Mouse (Mus musculus) C2C12 (cell line): ENCODE measurements around the gene Tgfbr2. TPM values are rescaled to one million over a fixed set of nuclear protein-coding genes. Genes with fewer than 3 reads are reported as not detected.

Experiments used
- H3K27me3 ChIP-seq: one replicate; pipeline ENCODE4 v1.6.1; 2011; ENCODE audit not compliant: control insufficient read depth, insufficient read depth, insufficient read length
- H3K36me3 ChIP-seq: one replicate; pipeline ENCODE4 v1.6.1; 2011; ENCODE audit not compliant: control insufficient read depth, insufficient read depth
- H3K4me3 ChIP-seq: one replicate; pipeline ENCODE4 v1.5.1; 2011; ENCODE audit warnings: mild to moderate bottlenecking, control low read depth; ENCODE audit not compliant: poor library complexity, insufficient read depth, severe bottlenecking
- H3K79me2 ChIP-seq: one replicate; pipeline ENCODE4 v1.6.1; 2011; ENCODE audit not compliant: control insufficient read depth, insufficient read depth
- H3K79me3 ChIP-seq: one replicate; pipeline ENCODE4 v1.6.1; 2011; ENCODE audit warnings: low read depth, control low read depth
- H3ac ChIP-seq: one replicate; pipeline ENCODE3; 2011; ENCODE audit warnings: low read depth; ENCODE audit not compliant: control insufficient read depth, insufficient read length
- CEBPB ChIP-seq: IDR thresholded peaks from one replicate; pipeline ENCODE4 v1.6.1; 2011; ENCODE audit warnings: low read depth, mild to moderate bottlenecking, control low read depth, moderate library complexity
- CTCF ChIP-seq: IDR thresholded peaks from one replicate; pipeline ENCODE4 v1.5.1; 2011; ENCODE audit not compliant: control insufficient read depth, insufficient read depth, insufficient read length
- FOSL1 ChIP-seq: IDR thresholded peaks from one replicate; pipeline ENCODE4 v1.8.0; 2011; ENCODE audit warnings: mild to moderate bottlenecking, low read length; ENCODE audit not compliant: poor library complexity, insufficient read depth, severe bottlenecking
- MAX ChIP-seq: IDR thresholded peaks from one replicate; pipeline ENCODE4 v1.6.1; 2011; ENCODE audit warnings: mild to moderate bottlenecking, control low read depth
- MYOD1 ChIP-seq: IDR thresholded peaks from one replicate; pipeline ENCODE4 v1.6.1; 2011; ENCODE audit warnings: low read depth; ENCODE audit not compliant: control insufficient read depth, insufficient read length
- MYOG ChIP-seq: IDR thresholded peaks from one replicate; pipeline ENCODE4 v1.6.1; 2011; ENCODE audit not compliant: control insufficient read depth, insufficient read length; ENCODE audit errors: extremely low read depth
- USF1 ChIP-seq: IDR thresholded peaks from one replicate; pipeline ENCODE4 v1.6.1; 2011; ENCODE audit warnings: low read depth, mild to moderate bottlenecking, control low read depth, moderate library complexity
- polyA plus RNA-seq: library from polyadenylated mRNA; unstranded; fragments of >200 nt; fragmentation: generic; extraction: Trizol; gene quantifications from one replicate; pipeline ENCODE4 v1.2.1, GENCODE M21; 2012; ENCODE audit warnings: missing spikeins

Tgfbr2 gene
- polyA plus RNA-seq, 1 experiment, result 15.3 TPM

DNA sequence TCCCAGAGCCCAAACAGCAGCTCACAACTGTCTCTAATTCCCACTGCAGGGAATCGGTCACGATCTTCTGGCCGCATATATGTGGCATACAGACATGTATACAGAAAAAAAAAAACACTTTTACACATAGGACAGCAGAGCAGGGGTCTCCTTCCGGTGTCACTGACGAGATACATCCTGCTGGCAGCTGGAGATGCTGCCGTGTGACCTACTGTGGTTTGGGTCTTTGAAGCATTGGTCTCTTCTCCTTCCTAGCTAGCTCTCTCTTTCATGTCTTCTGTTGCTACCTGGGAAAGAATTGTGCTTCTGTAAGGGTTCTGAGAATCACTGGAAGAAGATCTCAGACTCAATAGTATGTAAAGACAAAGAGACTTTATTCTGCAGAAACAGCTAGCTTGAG, 39.1 kb upstream of the Tgfbr2 start:
- H3K4me3 ChIP-seq, result no peak overlapping the region
- H3ac ChIP-seq, result no peak overlapping the region
- no peak for TF ChIP-seq MAX
- TF ChIP-seq USF1, result no peak
- no peak for TF ChIP-seq MYOG
- TF ChIP-seq CEBPB, result no peak
- no peak for TF ChIP-seq CTCF
- TF ChIP-seq FOSL1, result no peak
- TF ChIP-seq MYOD1, result no peak
- no peaks in the 10 kb centered on the region for H3K79me3 ChIP-seq
- H3K27me3 ChIP-seq, result no peaks in the 10 kb centered on the region
- no peaks in the 10 kb centered on the region for H3K36me3 ChIP-seq
- no peaks in the 10 kb centered on the region for H3K79me2 ChIP-seq

DNA sequence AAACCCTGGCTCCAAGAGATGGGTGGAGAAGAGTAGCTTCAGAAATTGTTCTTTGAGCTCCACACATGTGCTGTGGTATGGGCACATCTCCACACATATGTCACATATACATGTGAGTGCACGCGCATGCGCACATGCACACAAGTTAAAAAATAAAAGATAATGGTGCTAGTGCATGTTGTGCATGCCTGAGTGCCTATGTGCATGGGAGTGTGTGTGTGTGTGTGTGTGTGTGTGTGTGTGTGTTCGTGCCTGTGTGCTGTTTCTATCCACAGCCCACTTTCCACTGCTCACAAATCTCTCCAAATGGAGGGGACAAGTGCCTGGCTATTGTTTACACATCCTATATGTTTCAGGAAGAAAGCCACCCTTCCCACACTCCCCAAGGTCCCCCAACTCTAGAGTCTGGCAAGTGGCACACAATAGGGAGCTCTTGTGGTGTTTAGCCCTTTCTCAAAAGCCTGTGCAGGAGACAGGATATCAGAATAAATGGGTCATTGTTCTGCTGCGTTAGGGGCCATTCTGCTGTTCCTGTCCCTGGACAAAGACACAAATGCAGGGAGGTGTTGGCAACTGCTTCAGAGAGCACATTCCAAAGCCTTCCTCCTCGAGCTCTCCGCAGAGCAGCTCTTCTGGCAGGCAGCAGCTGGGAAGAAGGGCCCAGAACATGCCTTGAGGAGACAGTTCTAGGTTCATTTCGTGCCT, 37.9 kb upstream of the Tgfbr2 start:
- TF ChIP-seq MYOD1 (no peak), CEBPB (no peak), USF1 (no peak), MAX (no peak), MYOG (no peak), FOSL1 (no peak), CTCF (no peak)
- no peak overlapping the region for H3ac ChIP-seq
- no peaks in the 10 kb centered on the region for H3K79me3 ChIP-seq
- H3K27me3 ChIP-seq, result no peaks in the 10 kb centered on the region
- no peak overlapping the region for H3K4me3 ChIP-seq
- no peaks in the 10 kb centered on the region for H3K79me2 ChIP-seq
- no peaks in the 10 kb centered on the region for H3K36me3 ChIP-seq

DNA sequence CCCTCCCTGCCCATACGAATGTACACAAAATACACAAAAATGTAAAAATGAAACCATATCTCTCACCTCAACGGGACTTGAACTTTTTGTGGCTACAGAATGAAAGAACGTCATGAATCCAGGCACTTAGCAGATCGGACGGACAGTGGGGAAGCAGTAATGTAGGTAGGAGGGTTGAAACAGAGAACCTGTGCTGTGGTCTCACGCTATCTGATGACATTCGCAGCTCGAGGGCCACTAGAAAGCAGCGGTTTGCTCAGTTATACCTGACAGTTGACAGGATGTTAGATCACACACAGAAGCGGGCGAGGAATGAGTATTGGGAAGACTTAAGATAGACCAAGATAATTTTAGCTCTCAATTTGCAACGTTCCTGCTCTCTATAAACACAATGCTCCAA, 36.9 kb upstream of the Tgfbr2 start:
- H3K27me3 ChIP-seq, result no peaks in the 10 kb centered on the region
- no peaks in the 10 kb centered on the region for H3K36me3 ChIP-seq
- no peak overlapping the region for H3K4me3 ChIP-seq
- no peaks in the 10 kb centered on the region for H3K79me3 ChIP-seq
- no peak overlapping the region for H3ac ChIP-seq
- TF ChIP-seq MYOG, result no peak
- no peak for TF ChIP-seq MYOD1
- TF ChIP-seq CTCF, result no peak
- TF ChIP-seq USF1, result no peak
- no peak for TF ChIP-seq MAX
- TF ChIP-seq CEBPB, result no peak
- no peak for TF ChIP-seq FOSL1
- H3K79me2 ChIP-seq, result no peaks in the 10 kb centered on the region

DNA sequence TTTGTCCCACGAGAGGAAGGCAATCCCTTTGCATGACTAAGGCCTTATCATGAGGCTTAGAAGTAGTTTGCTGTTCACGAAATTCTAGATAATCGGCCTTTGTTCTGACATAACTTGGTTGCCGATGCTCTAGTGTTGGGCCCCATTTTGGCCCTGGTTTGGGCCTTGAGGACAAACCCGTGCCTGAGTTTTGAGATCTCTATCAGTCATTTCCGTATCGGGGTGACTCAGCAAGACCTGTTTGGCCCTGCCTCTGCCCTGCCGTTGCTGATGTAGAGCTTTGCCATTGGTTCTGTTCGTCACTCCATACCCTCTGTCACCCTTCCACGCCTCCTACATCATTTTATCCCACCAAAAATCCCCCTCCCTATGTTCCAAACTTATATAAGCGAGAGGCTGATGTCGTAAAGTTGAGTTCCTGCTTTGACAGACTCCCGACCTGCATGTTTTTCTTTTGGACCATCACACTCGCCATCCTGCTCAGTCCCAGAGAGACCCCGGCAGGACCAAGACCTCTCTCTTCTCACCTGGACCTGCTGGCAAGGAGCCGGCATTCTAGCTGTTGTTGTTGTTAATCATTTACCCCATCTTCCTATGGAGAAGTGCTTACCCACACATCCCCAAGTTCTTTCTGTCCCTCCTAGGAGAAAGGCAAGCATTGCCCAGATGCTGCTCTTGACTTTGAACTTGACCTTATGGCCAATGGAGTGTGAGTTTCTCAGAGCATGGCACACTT, 33.2 kb upstream of the Tgfbr2 start:
- TF ChIP-seq MYOG (no peak), CTCF (no peak), MYOD1 (no peak), MAX (no peak), FOSL1 (no peak), CEBPB (no peak)
- Histone ChIP-seq H3ac (no peak overlapping the region), H3K79me2 (no peaks in the 10 kb centered on the region), H3K27me3 (no peaks in the 10 kb centered on the region), H3K36me3 (no peaks in the 10 kb centered on the region), H3K4me3 (no peak overlapping the region), H3K79me3 (no peaks in the 10 kb centered on the region)

DNA sequence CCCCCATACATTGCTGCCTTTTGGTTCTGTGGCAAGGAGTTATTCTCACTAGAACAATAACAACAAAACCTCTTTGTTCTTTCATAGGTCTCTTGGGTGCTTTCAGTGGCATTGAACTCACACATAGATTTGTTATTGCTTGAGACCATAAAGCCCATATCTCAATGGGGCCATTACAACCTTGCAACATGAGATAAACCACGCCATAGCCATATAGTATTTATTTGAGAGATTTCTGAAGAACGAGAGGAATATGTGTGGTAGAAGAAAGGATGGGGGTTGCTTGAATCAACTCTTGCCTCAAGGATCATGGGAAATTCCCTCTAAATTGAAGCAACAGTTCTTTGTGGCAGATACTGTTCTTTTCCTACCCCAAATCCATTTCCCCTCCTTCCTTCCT, 31.7 kb upstream of the Tgfbr2 start:
- H3ac ChIP-seq, result no peak overlapping the region
- H3K79me3 ChIP-seq, result no peaks in the 10 kb centered on the region
- no peaks in the 10 kb centered on the region for H3K27me3 ChIP-seq
- no peaks in the 10 kb centered on the region for H3K79me2 ChIP-seq
- TF ChIP-seq MYOD1 (no peak), CEBPB (no peak), MAX (no peak), FOSL1 (no peak), USF1 (no peak), CTCF (no peak), MYOG (no peak)
- no peak overlapping the region for H3K4me3 ChIP-seq
- H3K36me3 ChIP-seq, result no peaks in the 10 kb centered on the region

DNA sequence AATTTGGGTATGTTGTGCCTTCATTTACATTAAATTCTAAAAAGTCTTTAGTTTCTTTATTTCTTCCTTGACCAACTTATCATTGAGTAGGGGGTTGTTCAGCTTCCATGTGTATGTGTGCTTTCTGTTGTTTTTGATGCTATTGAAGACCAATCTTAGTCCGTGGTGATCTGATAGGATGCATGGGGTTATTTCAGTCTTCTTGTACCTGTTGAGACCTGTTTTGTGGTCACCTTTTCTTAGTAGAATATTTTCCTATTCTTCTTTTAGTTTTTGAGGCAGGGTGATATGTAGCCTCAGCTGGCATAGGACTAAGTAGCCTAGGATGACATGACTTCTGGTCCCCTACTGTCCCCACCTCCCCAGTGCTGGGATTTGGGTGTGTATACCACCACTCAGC, 28.5 kb upstream of the Tgfbr2 start:
- Histone ChIP-seq H3ac (no peak overlapping the region), H3K79me3 (no peaks in the 10 kb centered on the region), H3K27me3 (no peaks in the 10 kb centered on the region), H3K36me3 (no peaks in the 10 kb centered on the region), H3K79me2 (no peaks in the 10 kb centered on the region), H3K4me3 (no peak overlapping the region)
- no peak for TF ChIP-seq FOSL1
- TF ChIP-seq MAX, result no peak
- TF ChIP-seq CTCF, result no peak
- TF ChIP-seq CEBPB, result no peak
- no peak for TF ChIP-seq USF1
- TF ChIP-seq MYOD1, result no peak
- TF ChIP-seq MYOG, result no peak
